ENCODE assay signal across 29 mouse cellular contexts in the genomic region with DNA sequence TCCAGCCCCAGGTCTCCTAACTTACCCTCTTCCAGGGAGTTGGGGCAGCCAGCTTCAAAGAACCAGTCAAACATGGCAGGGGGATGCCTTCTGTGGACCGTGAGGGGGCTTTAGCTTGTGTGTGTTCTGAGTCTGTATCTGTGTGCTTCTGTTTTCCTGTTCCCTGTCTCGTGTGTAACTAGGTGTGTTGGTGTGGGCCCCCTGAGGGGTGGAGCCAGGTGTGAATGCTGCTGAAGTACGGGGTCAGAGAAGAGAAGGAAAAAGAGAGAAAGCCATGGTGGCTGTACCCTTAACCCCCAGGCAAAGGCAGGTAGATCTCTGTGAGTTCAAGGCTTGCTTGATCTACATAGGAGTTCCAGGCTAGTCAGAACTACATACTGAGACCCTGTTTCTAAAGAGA. TPM values are rescaled to one million over a fixed set of nuclear protein-coding genes. Genes with fewer than 3 reads are reported as not detected.
DNase-seq lines count a peak whose midpoint lies in the region; ATAC-seq and TF ChIP-seq lines count a peak whose summit lies in the region.
"Had no signal": no experiment of that assay in that cellular context is flagged by ENCODE, and none has a peak within 500 bp of the region (broad histone marks: within the 10 kb centered on the region; RNA-seq: fewer than 3 reads in every experiment).

No protein-coding gene starts in this region.

- no peak overlapping the region for H3K4me2 ChIP-seq in forebrain, embryonic 15.5 days (replicated peaks)
- H3K4me2 ChIP-seq: embryonic facial prominence, embryonic 12.5 days; embryonic facial prominence, embryonic 15.5 days; forebrain, embryonic 12.5 days; heart, embryonic 13.5 days; hindbrain, embryonic 14.5 days had no signal

- no peak for TF ChIP-seq POLR2A in thymus, adult 2 months (IDR thresholded peaks at IDR 0.05; ENCODE audit: control insufficient read depth, extremely low read depth, insufficient read depth, low read length, poor library complexity)

- no peak for ATAC-seq in forebrain, embryonic 15.5 days (replicated peaks)
- ATAC-seq: forebrain, embryonic 16.5 days; Patski had no signal

- no peak overlapping the region for H3K4me3 ChIP-seq in forebrain, embryonic 10.5 days
- no peak overlapping the region for H3K4me3 ChIP-seq in forebrain, embryonic 15.5 days
- no peak overlapping the region; the same call in 1 of the 2 replicates for H3K4me3 ChIP-seq in thymus, adult 2 months (ENCODE audit: control insufficient read depth, insufficient read depth, low read length)
- H3K4me3 ChIP-seq: embryonic facial prominence, embryonic 12.5 days; embryonic facial prominence, embryonic 15.5 days; forebrain, embryonic 12.5 days; heart, adult 2 months; heart, embryonic 10.5 days; heart, embryonic 13.5 days had no signal

- no peak overlapping the region for H3K9ac ChIP-seq in forebrain, embryonic 15.5 days (replicated peaks)
- H3K9ac ChIP-seq: embryonic facial prominence, embryonic 12.5 days; embryonic facial prominence, embryonic 15.5 days; forebrain, embryonic 12.5 days; heart, embryonic 13.5 days; hindbrain, embryonic 14.5 days had no signal

- H3K9me3 ChIP-seq in forebrain, embryonic 10.5 days = no peaks in the 10 kb centered on the region
- H3K9me3 ChIP-seq in forebrain, embryonic 15.5 days = no peaks in the 10 kb centered on the region
- H3K9me3 ChIP-seq: embryonic facial prominence, embryonic 12.5 days; embryonic facial prominence, embryonic 15.5 days; forebrain, embryonic 12.5 days; G1E; heart, embryonic 10.5 days; heart, embryonic 13.5 days had no signal

- H3K27ac ChIP-seq in forebrain, embryonic 10.5 days = peak overlapping the region; percentile 11; the same call in 1 of the 2 replicates
- H3K27ac ChIP-seq in forebrain, embryonic 15.5 days (replicated peaks) = no peak overlapping the region
- H3K27ac ChIP-seq in thymus, adult 2 months (ENCODE audit: control insufficient read depth, insufficient read depth, low read length) = peak overlapping the region; percentile 41
- H3K27ac ChIP-seq: embryonic facial prominence, embryonic 12.5 days; embryonic facial prominence, embryonic 15.5 days; forebrain, embryonic 12.5 days; heart, adult 2 months; heart, embryonic 10.5 days; heart, embryonic 13.5 days; hindbrain, embryonic 14.5 days had no signal

- no peak for TF ChIP-seq CTCF in thymus, adult 2 months (IDR thresholded peaks at IDR 0.05; ENCODE audit: borderline replicate concordance, control insufficient read depth, extremely low read depth, insufficient read depth, low read length, poor library complexity)

- 73% methylated on average over 3 of the region's 3 CpGs for WGBS in forebrain, embryonic 10.5 days
- WGBS in forebrain, embryonic 15.5 days = 68% methylated on average over 3 of the region's 3 CpGs
- 23% methylated on average over 3 of the region's 3 CpGs for WGBS in thymus, adult 2 months

- peaks cover 6% of the 10 kb centered on the region for H3K27me3 ChIP-seq in forebrain, embryonic 10.5 days (ENCODE audit: poor library complexity, severe bottlenecking)
- H3K27me3 ChIP-seq in forebrain, embryonic 15.5 days = no peaks in the 10 kb centered on the region
- H3K27me3 ChIP-seq in thymus, adult 2 months (ENCODE audit: control insufficient read depth, insufficient read depth, low read length) = no peaks in the 10 kb centered on the region
- H3K27me3 ChIP-seq: embryonic facial prominence, embryonic 12.5 days; embryonic facial prominence, embryonic 15.5 days; Patski had no signal

- peaks cover 23% of the 10 kb centered on the region for H3K36me3 ChIP-seq in forebrain, embryonic 10.5 days (replicated peaks)
- peaks cover 23% of the 10 kb centered on the region for H3K36me3 ChIP-seq in forebrain, embryonic 15.5 days
- no peaks in the 10 kb centered on the region; the same call in 1 of the 2 replicates for H3K36me3 ChIP-seq in thymus, adult 2 months (ENCODE audit: control insufficient read depth, insufficient read depth, low read length)
- H3K36me3 ChIP-seq: embryonic facial prominence, embryonic 12.5 days; embryonic facial prominence, embryonic 15.5 days; heart, embryonic 13.5 days had no signal

- peaks cover 5% of the 10 kb centered on the region for H3K4me1 ChIP-seq in forebrain, embryonic 10.5 days
- no peaks in the 10 kb centered on the region for H3K4me1 ChIP-seq in forebrain, embryonic 15.5 days
- H3K4me1 ChIP-seq in thymus, adult 2 months (replicated peaks; ENCODE audit: control insufficient read depth, insufficient read depth, low read length) = peaks cover 55% of the 10 kb centered on the region
- H3K4me1 ChIP-seq: embryonic facial prominence, embryonic 12.5 days; embryonic facial prominence, embryonic 15.5 days; forebrain, embryonic 12.5 days; heart, embryonic 13.5 days had no signal

- DNase-seq in forebrain, embryonic 10.5 days (ENCODE audit: extremely low spot score, low spot score) = no peak
- peak; percentile 44 for DNase-seq in thymus, adult 2 months
- no peak for DNase-seq in thymus, adult 18-20 months
- peak; percentile 54 for DNase-seq in thymus, postnatal 25 days
- no peak for DNase-seq in spleen, adult 18-20 months
- DNase-seq in yolk sac, embryonic 10.5 days (ENCODE audit: low spot score) = no peak
- DNase-seq in layer of hippocampus, postnatal 36 days = no peak
- DNase-seq: adrenal gland, postnatal 10 days; adrenal gland, postnatal 36 days; cerebellum, adult 2 months; cerebellum, adult 9-11 months; cerebellum, postnatal 25 days; gastrocnemius, postnatal 10 days; gastrocnemius, postnatal 36 days; heart, adult 2 months; heart, postnatal 14 days; heart, postnatal 4 days had no signal

RNA-seq across cellular contexts. Expression of a gene that starts 1.4 kb away (rescaled TPM):
- 2.7 and 4.1 TPM in 2 replicates for polyA plus RNA-seq in forebrain, embryonic 10.5 days (2016; fragmentation: Nextera tagmentation; extraction: Ambion mirVana)
- 3.9 and 4.4 TPM in 2 replicates for polyA plus RNA-seq in forebrain, embryonic 15.5 days (2015; fragmentation: Nextera tagmentation; extraction: Ambion mirVana)
- polyA plus RNA-seq in thymus, adult 2 months (2012; rRNA removed) = 176 and 196 TPM in 2 replicates
- 1 to 10 TPM in 1 of 2 experiments, under 1 TPM in 1; 0.92 to 1.0 TPM for total RNA-seq in layer of hippocampus, postnatal 36 days (2021)

RNA-seq across cellular contexts. Expression of a gene that starts 10.7 kb away (rescaled TPM):
- polyA plus RNA-seq in forebrain, embryonic 10.5 days (2016; fragmentation: Nextera tagmentation; extraction: Ambion mirVana) = 36.2 and 40.1 TPM in 2 replicates
- polyA plus RNA-seq in forebrain, embryonic 15.5 days (2015; fragmentation: Nextera tagmentation; extraction: Ambion mirVana) = 239 and 253 TPM in 2 replicates
- polyA plus RNA-seq in thymus, adult 2 months (2012; rRNA removed) = 5.5 and 5.7 TPM in 2 replicates
- total RNA-seq in layer of hippocampus, postnatal 36 days (2021) = 100 to 1,000 TPM; 553 to 593 TPM
- total RNA-seq: common myeloid progenitor, adult 5-6 weeks; granulocyte monocyte progenitor cell, adult 5-6 weeks had no signal

RNA-seq across cellular contexts. Expression of a gene that starts 17.3 kb away (rescaled TPM):
- polyA plus RNA-seq in forebrain, embryonic 10.5 days (2016; fragmentation: Nextera tagmentation; extraction: Ambion mirVana) = 10.0 and 10.6 TPM in 2 replicates
- 27.6 and 29.1 TPM in 2 replicates for polyA plus RNA-seq in forebrain, embryonic 15.5 days (2015; fragmentation: Nextera tagmentation; extraction: Ambion mirVana)
- 76.5 and 93.2 TPM in 2 replicates for polyA plus RNA-seq in thymus, adult 2 months (2012; rRNA removed)
- total RNA-seq in layer of hippocampus, postnatal 36 days (2021) = 100 to 1,000 TPM; 363 to 374 TPM

RNA-seq across cellular contexts. Expression of a gene that starts 18.0 kb away (rescaled TPM):
- 3.6 and 4.0 TPM in 2 replicates for polyA plus RNA-seq in forebrain, embryonic 10.5 days (2016; fragmentation: Nextera tagmentation; extraction: Ambion mirVana)
- polyA plus RNA-seq in forebrain, embryonic 15.5 days (2015; fragmentation: Nextera tagmentation; extraction: Ambion mirVana) = 1.3 and 2.0 TPM in 2 replicates
- polyA plus RNA-seq in thymus, adult 2 months (2012; rRNA removed) = 3.4 and 5.9 TPM in 2 replicates
- total RNA-seq in layer of hippocampus, postnatal 36 days (2021) = under 1 TPM; 0.47 to 0.63 TPM
- total RNA-seq: granulocyte monocyte progenitor cell, adult 5-6 weeks; heart, adult 2 months had no signal

RNA-seq across cellular contexts. Expression of a gene that starts 28.2 kb away (rescaled TPM):
- 10.6 and 11.3 TPM in 2 replicates for polyA plus RNA-seq in forebrain, embryonic 10.5 days (2016; fragmentation: Nextera tagmentation; extraction: Ambion mirVana)
- 10.2 and 10.3 TPM in 2 replicates for polyA plus RNA-seq in forebrain, embryonic 15.5 days (2015; fragmentation: Nextera tagmentation; extraction: Ambion mirVana)
- 10.2 and 12.3 TPM in 2 replicates for polyA plus RNA-seq in thymus, adult 2 months (2012; rRNA removed)
- total RNA-seq in layer of hippocampus, postnatal 36 days (2021) = 1 to 10 TPM in 1 of 2 experiments, under 1 TPM in 1; 0.88 to 1.1 TPM

Comparison
In these comparisons a context has a peak if more than half of its experiments do, and no peak if none do; other contexts are left out.
1. DNase-seq: peak in thymus, adult 2 months (single experiment) and thymus, postnatal 25 days (single experiment); none in forebrain, embryonic 10.5 days (single experiment), thymus, adult 18-20 months (0 of 2), spleen, adult 18-20 months (0 of 2), yolk sac, embryonic 10.5 days (single experiment) and layer of hippocampus, postnatal 36 days (0 of 2).
2. RNA of a gene that starts 1.4 kb away (polyA plus RNA-seq): 176 to 196 TPM in thymus, adult 2 months; 3.9 to 4.4 TPM in forebrain, embryonic 15.5 days and 2.7 to 4.1 TPM in forebrain, embryonic 10.5 days; every median in the first group is over 10 times any median in the second.